Mouse (Mus musculus): ENCODE data around the gene Filip1l. TPM values are rescaled to one million over a fixed set of nuclear protein-coding genes. Genes with fewer than 3 reads are reported as not detected.

The Filip1l gene
- polyA plus RNA-seq, 1 experiment = not detected

- WGBS = 40% methylated on average over 18 of the region's 18 CpGs
These were observed 9.9 kb downstream of the Filip1l start for GRCm38 (mm10) chr16:57362679-57363401.

GRCm38 (mm10) chr16:57364498-57364897, 11.6 kb downstream of the Filip1l start:
- Histone ChIP-seq H3K4me1 (ENCODE audit: control insufficient read depth, insufficient read depth, low read length) (peaks cover 17% of the 10 kb centered on the region; the same call in 1 of the 2 replicates), H3K4me3 (ENCODE audit: insufficient read depth, low read depth, low read length) (no peak overlapping the region), H3K27ac (ENCODE audit: insufficient read depth, low read depth, low read length) (no peak overlapping the region)
- 90% methylated on average over 7 of the region's 7 CpGs for WGBS
- TF ChIP-seq CTCF (IDR thresholded peaks at IDR 0.05; ENCODE audit: insufficient read depth, low read depth, low read length) (no peak), POLR2A (IDR thresholded peaks at IDR 0.05; ENCODE audit: insufficient read depth, low read depth, low read length) (no peak)

More at GRCm38 (mm10) chr16:57362679-57363401, 9.9 kb downstream of the Filip1l start:
- no peak for TF ChIP-seq POLR2A (IDR thresholded peaks at IDR 0.05; ENCODE audit: insufficient read depth, low read depth, low read length)
- TF ChIP-seq CTCF (IDR thresholded peaks at IDR 0.05; ENCODE audit: insufficient read depth, low read depth, low read length) = peak; percentile 33; the same call in 1 of the 2 replicates
- Histone ChIP-seq H3K4me3 (ENCODE audit: insufficient read depth, low read depth, low read length) (no peak overlapping the region), H3K4me1 (ENCODE audit: control insufficient read depth, insufficient read depth, low read length) (peaks cover 21% of the 10 kb centered on the region; the same call in 1 of the 2 replicates), H3K27ac (ENCODE audit: insufficient read depth, low read depth, low read length) (no peak overlapping the region)

- Histone ChIP-seq H3K27ac (ENCODE audit: insufficient read depth, low read depth, low read length) (no peak overlapping the region), H3K4me1 (ENCODE audit: control insufficient read depth, insufficient read depth, low read length) (peaks cover 9% of the 10 kb centered on the region; the same call in 1 of the 2 replicates), H3K4me3 (ENCODE audit: insufficient read depth, low read depth, low read length) (no peak overlapping the region)
- TF ChIP-seq CTCF (IDR thresholded peaks at IDR 0.05; ENCODE audit: insufficient read depth, low read depth, low read length) (no peak), POLR2A (IDR thresholded peaks at IDR 0.05; ENCODE audit: insufficient read depth, low read depth, low read length) (no peak)
- 94% methylated on average over 6 of the region's 6 CpGs for WGBS
These were observed 13.2 kb downstream of the Filip1l start for GRCm38 (mm10) chr16:57366141-57366540.

GRCm38 (mm10) chr16:57366941-57367694, 14.2 kb downstream of the Filip1l start:
- no peak for TF ChIP-seq CTCF (IDR thresholded peaks at IDR 0.05; ENCODE audit: insufficient read depth, low read depth, low read length)
- no peak overlapping the region for H3K4me3 ChIP-seq (ENCODE audit: insufficient read depth, low read depth, low read length)
- H3K4me1 ChIP-seq (ENCODE audit: control insufficient read depth, insufficient read depth, low read length) = peaks cover 9% of the 10 kb centered on the region; the same call in 1 of the 2 replicates
- no peak overlapping the region for H3K27ac ChIP-seq (ENCODE audit: insufficient read depth, low read depth, low read length)
- WGBS = 80% methylated on average over 18 of the region's 18 CpGs

- TF ChIP-seq CTCF (IDR thresholded peaks at IDR 0.05; ENCODE audit: insufficient read depth, low read depth, low read length) (no peak), POLR2A (IDR thresholded peaks at IDR 0.05; ENCODE audit: insufficient read depth, low read depth, low read length) (no peak)
- Histone ChIP-seq H3K27ac (ENCODE audit: insufficient read depth, low read depth, low read length) (no peak overlapping the region), H3K4me3 (ENCODE audit: insufficient read depth, low read depth, low read length) (no peak overlapping the region), H3K4me1 (ENCODE audit: control insufficient read depth, insufficient read depth, low read length) (no peaks in the 10 kb centered on the region)
- WGBS = 90% methylated on average over 8 of the region's 8 CpGs
These were observed 17.1 kb downstream of the Filip1l start for GRCm38 (mm10) chr16:57369846-57370496.

- 89% methylated on average over 3 of the region's 3 CpGs for WGBS
- Histone ChIP-seq H3K27ac (ENCODE audit: insufficient read depth, low read depth, low read length) (no peak overlapping the region), H3K4me3 (ENCODE audit: insufficient read depth, low read depth, low read length) (no peak overlapping the region), H3K4me1 (ENCODE audit: control insufficient read depth, insufficient read depth, low read length) (no peaks in the 10 kb centered on the region)
- TF ChIP-seq POLR2A (IDR thresholded peaks at IDR 0.05; ENCODE audit: insufficient read depth, low read depth, low read length) (no peak), CTCF (IDR thresholded peaks at IDR 0.05; ENCODE audit: insufficient read depth, low read depth, low read length) (no peak)
These were observed 19.3 kb downstream of the Filip1l start for GRCm38 (mm10) chr16:57372156-57372555.

GRCm38 (mm10) chr16:57375248-57375837, 22.4 kb downstream of the Filip1l start:
- no peak overlapping the region for H3K4me3 ChIP-seq (ENCODE audit: insufficient read depth, low read depth, low read length)
- TF ChIP-seq POLR2A (IDR thresholded peaks at IDR 0.05; ENCODE audit: insufficient read depth, low read depth, low read length) (no peak), CTCF (IDR thresholded peaks at IDR 0.05; ENCODE audit: insufficient read depth, low read depth, low read length) (no peak)
- 92% methylated on average over 7 of the region's 7 CpGs for WGBS
- H3K4me1 ChIP-seq (ENCODE audit: control insufficient read depth, insufficient read depth, low read length) = no peaks in the 10 kb centered on the region
- no peak overlapping the region for H3K27ac ChIP-seq (ENCODE audit: insufficient read depth, low read depth, low read length)

- Histone ChIP-seq H3K4me3 (ENCODE audit: insufficient read depth, low read depth, low read length) (no peak overlapping the region), H3K27ac (ENCODE audit: insufficient read depth, low read depth, low read length) (no peak overlapping the region), H3K4me1 (ENCODE audit: control insufficient read depth, insufficient read depth, low read length) (no peaks in the 10 kb centered on the region)
- 82% methylated on average over 9 of the region's 9 CpGs for WGBS
- TF ChIP-seq POLR2A (IDR thresholded peaks at IDR 0.05; ENCODE audit: insufficient read depth, low read depth, low read length) = no peak
- no peak for TF ChIP-seq CTCF (IDR thresholded peaks at IDR 0.05; ENCODE audit: insufficient read depth, low read depth, low read length)
These were observed 25.9 kb downstream of the Filip1l start for GRCm38 (mm10) chr16:57378631-57379330.

All from olfactory bulb, adult 2 months (tissue).